ENCODE assay signal across 7 mouse cellular contexts in genomic region chr1:43196661-43197241, GRCm38 (mm10). TPM values are rescaled to one million over a fixed set of nuclear protein-coding genes. Genes with fewer than 3 reads are reported as not detected.
A peak's percentile ranks its signal among the peaks of the same experiment; 100 is the strongest.
DNase-seq lines count a peak whose midpoint lies in the region; ATAC-seq and TF ChIP-seq lines count a peak whose summit lies in the region.

Gene Fhl2 (minus strand): TSS chr1:43196984.

- DNase-seq in neural tube, embryonic 11.5 days (ENCODE audit: low spot score), result no peak
- DNase-seq in neural tube, embryonic 10.5 days (ENCODE audit: extremely low spot score, low spot score), result no peak
- DNase-seq in heart, adult 8-10 months (ENCODE audit: low spot score), result peak; percentile 60
- no peak for DNase-seq in stomach, postnatal 0 days (ENCODE audit: low spot score)
- no peak for DNase-seq in spleen, postnatal 36 days (ENCODE audit: low spot score in 2 of 2)
- no peak for DNase-seq in cerebellum, adult 11-12 months

- no peak within 1 kb of the TSS for H3K4me2 ChIP-seq in neural tube, embryonic 11.5 days (ENCODE audit: low read depth)
- no peak within 1 kb of the TSS for H3K4me2 ChIP-seq in intestine, embryonic 16.5 days (ENCODE audit: low read depth, low read length)
- H3K4me2 ChIP-seq in stomach, postnatal 0 days (replicated peaks; ENCODE audit: low read depth), result no peak within 1 kb of the TSS

- 81% methylated on average over 5 of the region's 5 CpGs for WGBS in neural tube, embryonic 11.5 days
- 77% methylated on average over 5 of the region's 5 CpGs for WGBS in intestine, embryonic 16.5 days
- 59% methylated on average over 5 of the region's 5 CpGs for WGBS in stomach, postnatal 0 days

- TF ChIP-seq CTCF in stomach, postnatal 0 days (IDR thresholded peaks at IDR 0.05; ENCODE audit: low read depth), result no peak

- no peaks in the 10 kb centered on the region for H3K36me3 ChIP-seq in neural tube, embryonic 11.5 days (ENCODE audit: control insufficient read depth, insufficient read depth, low read length)
- no peaks in the 10 kb centered on the region for H3K36me3 ChIP-seq in intestine, embryonic 16.5 days (ENCODE audit: control insufficient read depth, insufficient read depth, low read length)
- no peaks in the 10 kb centered on the region for H3K36me3 ChIP-seq in stomach, postnatal 0 days (ENCODE audit: control insufficient read depth, insufficient read depth, low read length)

- TF ChIP-seq EP300 in stomach, postnatal 0 days (optimal IDR thresholded peaks at IDR 0.05), result no peak

- no peak for ATAC-seq in neural tube, embryonic 11.5 days (ENCODE audit: insufficient read depth, low FRiP score, low TSS enrichment)
- ATAC-seq in intestine, embryonic 16.5 days, result peak; percentile 38; the same call in 1 of the 2 replicates
- no peak for ATAC-seq in stomach, postnatal 0 days (ENCODE audit: low FRiP score, low TSS enrichment)

- H3K27ac ChIP-seq in neural tube, embryonic 11.5 days (ENCODE audit: low read depth, low read length), result no peak within 1 kb of the TSS
- peak within 1 kb of the TSS; percentile 18; the same call in 1 of the 2 replicates for H3K27ac ChIP-seq in intestine, embryonic 16.5 days (ENCODE audit: low read length)
- no peak within 1 kb of the TSS for H3K27ac ChIP-seq in stomach, postnatal 0 days (replicated peaks)

- H3K4me3 ChIP-seq in neural tube, embryonic 11.5 days (ENCODE audit: low read depth, low read length), result no peak within 1 kb of the TSS
- H3K4me3 ChIP-seq in intestine, embryonic 16.5 days (ENCODE audit: low read length), result no peak within 1 kb of the TSS
- no peak within 1 kb of the TSS for H3K4me3 ChIP-seq in stomach, postnatal 0 days (ENCODE audit: low read depth, low read length)

- no peak within 1 kb of the TSS for H3K9ac ChIP-seq in neural tube, embryonic 11.5 days (ENCODE audit: low read length)
- H3K9ac ChIP-seq in intestine, embryonic 16.5 days (ENCODE audit: low read depth, low read length), result no peak within 1 kb of the TSS
- no peak within 1 kb of the TSS for H3K9ac ChIP-seq in stomach, postnatal 0 days (ENCODE audit: low read length)

- no peaks in the 10 kb centered on the region for H3K4me1 ChIP-seq in neural tube, embryonic 11.5 days (ENCODE audit: control insufficient read depth, insufficient read depth, low read length)
- peaks cover 11% of the 10 kb centered on the region for H3K4me1 ChIP-seq in intestine, embryonic 16.5 days (ENCODE audit: control insufficient read depth, insufficient read depth, low read length)
- H3K4me1 ChIP-seq in stomach, postnatal 0 days (replicated peaks; ENCODE audit: control insufficient read depth, insufficient read depth), result no peaks in the 10 kb centered on the region; the same call in 1 of the 2 replicates

- no peaks in the 10 kb centered on the region for H3K9me3 ChIP-seq in neural tube, embryonic 11.5 days (ENCODE audit: control insufficient read depth, low read length)
- H3K9me3 ChIP-seq in intestine, embryonic 16.5 days (ENCODE audit: control insufficient read depth, low read length), result no peaks in the 10 kb centered on the region
- H3K9me3 ChIP-seq in stomach, postnatal 0 days (ENCODE audit: control insufficient read depth, low read length), result no peaks in the 10 kb centered on the region

- no peaks in the 10 kb centered on the region for H3K27me3 ChIP-seq in neural tube, embryonic 11.5 days (ENCODE audit: control insufficient read depth, insufficient read depth, low read length)
- H3K27me3 ChIP-seq in intestine, embryonic 16.5 days (replicated peaks; ENCODE audit: control insufficient read depth, insufficient read depth, low read length), result no peaks in the 10 kb centered on the region; the same call in 1 of the 2 replicates
- no peaks in the 10 kb centered on the region for H3K27me3 ChIP-seq in stomach, postnatal 0 days (ENCODE audit: control insufficient read depth, insufficient read depth, low read length)

RNA-seq across cellular contexts. Expression of gene Fhl2, which starts in this region (rescaled TPM):
- polyA plus RNA-seq in neural tube, embryonic 11.5 days (2014; fragmentation: Nextera tagmentation; extraction: Ambion mirVana), result 12.2 and 12.3 TPM in 2 replicates
- 1,000 to 10,000 TPM; 1,741 to 2,078 (median 1,948) TPM for total RNA-seq in heart, adult 8-10 months (2022)
- polyA plus RNA-seq in intestine, embryonic 16.5 days (2015; fragmentation: Nextera tagmentation; extraction: Ambion mirVana), result 51.2 and 58.4 TPM in 2 replicates
- 124 and 126 TPM in 2 replicates for polyA plus RNA-seq in stomach, postnatal 0 days (2015; fragmentation: Nextera tagmentation; extraction: Ambion mirVana)
